Mouse (Mus musculus): ENCODE data around the gene Tmsb15b2. TPM values are rescaled to one million over a fixed set of nuclear protein-coding genes. Genes with fewer than 3 reads are reported as not detected.
A peak's percentile ranks its signal among the peaks of the same experiment; 100 is the strongest.
"Not testable (repeated sequence)": the region's sequence is repeated elsewhere in the genome, so short reads cannot be mapped to it uniquely, and the experiment has no call there.

Tmsb15b2 gene
- polyA plus RNA-seq, 1 experiment: 18.5 TPM

DNA sequence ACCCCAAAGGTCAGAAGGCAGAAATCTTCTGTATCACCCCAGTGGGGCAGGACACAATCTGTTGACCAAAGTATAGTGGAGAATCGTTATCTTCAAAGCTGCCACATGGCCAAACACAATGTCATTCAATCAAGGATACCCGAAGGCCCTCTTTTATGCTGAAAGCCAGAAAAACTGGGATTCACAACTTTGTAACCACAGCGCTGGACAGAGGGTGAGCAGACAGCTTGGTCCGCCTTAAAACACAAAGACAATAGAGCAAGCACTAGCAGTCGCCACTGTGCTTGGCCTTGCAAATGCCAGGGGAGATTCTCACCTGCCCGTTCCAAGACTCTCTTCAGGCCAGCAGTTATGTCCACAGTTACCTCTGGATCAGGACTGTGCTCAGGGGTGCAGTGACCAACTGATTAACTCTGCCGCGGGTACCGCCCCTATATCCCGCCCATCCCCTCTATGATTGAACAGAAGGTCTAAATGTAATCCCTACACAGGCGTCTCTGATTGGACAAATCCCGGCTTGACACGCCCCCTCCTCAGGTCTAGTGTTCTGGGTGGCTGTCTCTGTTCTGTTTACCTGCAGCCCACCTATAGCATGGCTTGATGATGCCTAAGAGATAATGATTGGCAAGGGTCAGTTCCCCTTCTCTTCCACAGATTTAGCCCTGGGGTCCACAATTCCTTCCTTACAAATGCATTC lies 17.6 kb downstream of the Tmsb15b2 start:
- H3K27ac ChIP-seq (ENCODE audit: insufficient read depth, low read length); H3K4me1 ChIP-seq (ENCODE audit: control insufficient read depth, insufficient read depth, low read length); H3K27me3 ChIP-seq (ENCODE audit: control insufficient read depth, insufficient read depth, low read length): not testable (repeated sequence)
- H3K4me3 ChIP-seq (replicated peaks; ENCODE audit: insufficient read depth, low read depth, low read length): peak overlapping the region; percentile 67
- TF ChIP-seq POLR2A (IDR thresholded peaks at IDR 0.05; ENCODE audit: borderline replicate concordance, insufficient read depth, low read length): peak; percentile 17; the same call in 1 of the 2 replicates
- peak; percentile 87 to 88 for DNase-seq
- 10% methylated on average over 13 of the region's 13 CpGs for WGBS

DNA sequence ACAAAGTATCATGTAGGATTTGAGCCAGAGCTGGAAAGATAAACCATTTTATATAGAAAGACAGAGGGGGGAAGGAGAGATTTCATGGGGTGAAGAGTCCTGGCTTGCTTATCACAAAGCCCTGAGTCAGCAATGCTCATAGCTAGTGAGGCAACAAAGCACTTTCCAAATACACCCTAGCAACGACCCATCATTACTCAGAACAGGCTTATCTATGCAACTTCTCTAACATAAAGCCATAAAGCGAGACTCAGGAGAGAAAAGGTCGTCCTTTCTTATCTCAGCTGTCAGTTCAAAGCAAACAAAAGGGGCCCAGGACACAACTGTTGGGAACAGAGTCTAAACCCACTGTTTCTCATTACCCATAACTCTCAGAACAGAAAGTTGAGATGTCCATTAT lies 37.3 kb downstream of the Tmsb15b2 start:
- TF ChIP-seq POLR2A (IDR thresholded peaks at IDR 0.05; ENCODE audit: borderline replicate concordance, insufficient read depth, low read length) (no peak), CTCF (IDR thresholded peaks at IDR 0.05; ENCODE audit: borderline replicate concordance, insufficient read depth, low read depth, low read length) (no peak)
- Histone ChIP-seq H3K4me3 (replicated peaks; ENCODE audit: insufficient read depth, low read depth, low read length) (no peak overlapping the region), H3K27ac (ENCODE audit: insufficient read depth, low read length) (no peak overlapping the region), H3K4me1 (ENCODE audit: control insufficient read depth, insufficient read depth, low read length) (no peaks in the 10 kb centered on the region), H3K27me3 (ENCODE audit: control insufficient read depth, insufficient read depth, low read length) (no peaks in the 10 kb centered on the region)
- no peak for DNase-seq
- WGBS: 62% methylated on average over 3 of the region's 3 CpGs

DNA sequence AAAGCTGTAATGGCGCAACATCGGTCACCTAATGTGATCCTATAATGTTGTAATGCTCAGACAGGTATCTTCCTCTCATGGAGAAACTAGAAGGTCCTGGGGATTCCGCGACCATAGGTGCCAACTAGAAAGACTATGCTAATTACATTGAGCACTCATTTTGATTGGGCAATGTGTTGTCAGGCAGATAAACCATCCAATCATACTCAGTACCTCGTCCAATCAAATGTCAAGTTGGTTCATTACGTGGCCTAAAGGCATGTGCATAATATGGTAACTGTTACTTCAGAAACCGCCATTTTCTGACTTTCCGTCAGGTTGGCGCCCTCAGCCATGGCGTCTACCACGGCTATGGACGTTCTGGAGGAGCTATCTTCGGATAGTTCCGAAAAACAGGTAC lies 48.3 kb downstream of the Tmsb15b2 start, which contains the start of gene H2bfm:
Gene H2bfm (plus strand): TSS at position 295 of the 400 bp plus-strand sequence.
- DNase-seq: no peak
- Histone ChIP-seq H3K27me3 (ENCODE audit: control insufficient read depth, insufficient read depth, low read length) (no peaks in the 10 kb centered on the region), H3K27ac (ENCODE audit: insufficient read depth, low read length) (no peak within 1 kb of the TSS), H3K4me3 (replicated peaks; ENCODE audit: insufficient read depth, low read depth, low read length) (no peak within 1 kb of the TSS), H3K4me1 (ENCODE audit: control insufficient read depth, insufficient read depth, low read length) (no peaks in the 10 kb centered on the region)
- 94% methylated on average over 14 of the region's 14 CpGs for WGBS
- TF ChIP-seq CTCF (IDR thresholded peaks at IDR 0.05; ENCODE audit: borderline replicate concordance, insufficient read depth, low read depth, low read length): no peak

DNA sequence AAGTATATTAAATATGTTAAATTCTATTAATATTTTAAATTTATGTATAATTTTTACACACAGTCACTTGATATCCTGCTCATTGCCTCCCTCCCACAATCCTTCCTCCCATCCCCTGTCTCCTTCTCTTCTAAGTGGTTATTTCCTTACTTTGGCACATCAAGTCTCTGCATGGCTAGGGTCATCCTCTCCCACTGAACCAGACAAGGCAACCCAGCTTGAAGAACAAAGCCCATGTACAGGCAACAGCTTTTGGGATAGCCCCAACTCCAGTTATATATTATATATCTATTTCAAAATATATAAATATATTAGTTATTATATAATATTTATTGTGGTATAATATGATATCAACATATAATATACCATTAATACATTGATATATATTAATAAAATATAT lies 49.4 kb downstream of the Tmsb15b2 start:
- no peak for DNase-seq
- TF ChIP-seq POLR2A (IDR thresholded peaks at IDR 0.05; ENCODE audit: borderline replicate concordance, insufficient read depth, low read length): no peak
- TF ChIP-seq CTCF (IDR thresholded peaks at IDR 0.05; ENCODE audit: borderline replicate concordance, insufficient read depth, low read depth, low read length): no peak

More for the DNA sequence above, 49.4 kb downstream of the Tmsb15b2 start:
- no peak overlapping the region for H3K4me3 ChIP-seq (replicated peaks; ENCODE audit: insufficient read depth, low read depth, low read length)
- no peaks in the 10 kb centered on the region for H3K4me1 ChIP-seq (ENCODE audit: control insufficient read depth, insufficient read depth, low read length)
- no peaks in the 10 kb centered on the region for H3K27me3 ChIP-seq (ENCODE audit: control insufficient read depth, insufficient read depth, low read length)
- H3K27ac ChIP-seq (ENCODE audit: insufficient read depth, low read length): no peak overlapping the region

Other genes starting within 250 kb of the Tmsb15b2 start
- 223 and 236 TPM in 2 replicates for gene Morf4l2, start 231.8 kb downstream of the Tmsb15b2 start, polyA plus RNA-seq (2012; rRNA removed)
- 0.57 and 1.1 TPM in 2 replicates for gene Glra4, start 195.4 kb downstream of the Tmsb15b2 start, polyA plus RNA-seq (2012; rRNA removed)
- gene Plp1, start 152.8 kb downstream of the Tmsb15b2 start, polyA plus RNA-seq (2012; rRNA removed): 1,881 and 2,386 TPM in 2 replicates
- gene Rab9b, start 106.7 kb downstream of the Tmsb15b2 start, polyA plus RNA-seq (2012; rRNA removed): 12.2 and 12.9 TPM in 2 replicates
- not detected in 2 replicates for gene H2bfm, start 48.2 kb downstream of the Tmsb15b2 start, polyA plus RNA-seq (2012; rRNA removed)
- gene Tmsb15l, start 1.4 kb upstream of the Tmsb15b2 start, polyA plus RNA-seq (2012; rRNA removed): 6.4 and 7.7 TPM in 2 replicates
- gene Tmsb15b1, start 1.4 kb upstream of the Tmsb15b2 start, polyA plus RNA-seq (2012; rRNA removed): 13.2 and 15.0 TPM in 2 replicates
- 219 and 227 TPM in 2 replicates for gene Zcchc18, start 17.7 kb upstream of the Tmsb15b2 start, polyA plus RNA-seq (2012; rRNA removed)
- gene Slc25a53, start 62.8 kb upstream of the Tmsb15b2 start, polyA plus RNA-seq (2012; rRNA removed): 15.9 and 17.3 TPM in 2 replicates
- gene Fam199x, start 74.1 kb upstream of the Tmsb15b2 start, polyA plus RNA-seq (2012; rRNA removed): 4.2 and 4.9 TPM in 2 replicates
- gene Esx1, start 146.6 kb upstream of the Tmsb15b2 start, polyA plus RNA-seq (2012; rRNA removed): not detected in 2 replicates